Mouse (Mus musculus) hematopoietic stem cell, adult 5-6 weeks (primary cell): Measurements from ENCODE around the gene Gm45021. TPM values are rescaled to one million over a fixed set of nuclear protein-coding genes. Genes with fewer than 3 reads are reported as not detected.
"Not testable (repeated sequence)": the region's sequence is repeated elsewhere in the genome, so short reads cannot be mapped to it uniquely, and the experiment has no call there.

ENCODE experiments used
- ATAC-seq, 2 experiments: fragments of 125-278 bp in 1 of 2; replicated peaks in 1 of 2; 2 replicates each; pipeline ENCODE4 v1.8.0; 2016 to 2017; ENCODE audit warnings: inconsistent platforms in 2 of 2, mild to moderate bottlenecking in 2 of 2, moderate number of reproducible peaks in 2 of 2, low read depth in 1 of 2, moderate TSS enrichment in 1 of 2; ENCODE audit not compliant: low FRiP score in 2 of 2, poor library complexity in 2 of 2, severe bottlenecking in 2 of 2, insufficient read depth in 1 of 2, low TSS enrichment in 1 of 2
- total RNA-seq: library from RNA; stranded (forward); fragments of 172-1452, 232-1000 nt; gene quantifications from 2 replicates; pipeline ENCODE4 v1.2.3, GENCODE M21; 2017

The Gm45021 gene
- total RNA-seq, 1 experiment from 2014 or later = not detected

DNA sequence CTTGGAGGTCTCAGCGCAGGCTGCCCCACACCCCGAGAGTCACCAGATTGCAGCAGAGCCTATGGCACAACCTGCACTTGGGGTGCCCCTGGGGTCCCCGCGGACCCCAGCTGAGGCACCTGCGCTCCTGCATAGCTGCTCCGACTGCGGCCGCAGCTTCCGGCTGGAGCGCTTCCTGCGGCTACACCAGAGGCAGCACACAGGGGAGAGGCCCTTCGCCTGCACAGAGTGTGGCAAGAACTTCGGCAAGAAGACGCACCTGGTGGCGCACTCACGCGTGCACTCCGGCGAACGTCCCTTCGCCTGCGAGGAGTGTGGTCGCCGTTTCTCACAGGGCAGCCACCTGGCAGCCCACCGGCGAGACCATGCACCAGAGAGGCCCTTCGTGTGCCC lies 7.8 kb downstream of the Gm45021 start:
- no peak for ATAC-seq

DNA sequence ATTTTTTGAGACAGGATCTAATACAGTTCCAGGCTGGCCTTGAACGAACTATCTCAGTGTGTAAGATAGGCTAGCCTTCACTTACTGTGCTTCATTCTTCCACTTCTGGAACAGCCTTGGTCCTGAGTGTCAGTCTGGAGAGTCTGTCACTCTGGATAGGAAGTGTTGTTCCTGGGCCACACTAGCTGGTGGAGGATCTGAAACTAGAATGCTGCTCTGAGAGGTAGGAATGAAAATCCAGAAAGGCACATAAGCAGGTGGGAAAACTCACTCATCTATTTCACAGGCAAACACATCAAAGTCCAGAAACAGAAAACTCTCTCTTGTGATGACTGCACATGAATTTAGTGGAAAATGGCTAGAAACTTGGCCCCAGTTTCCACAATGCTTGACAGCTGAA lies 11.2 kb downstream of the Gm45021 start:
- ATAC-seq = no peak

DNA sequence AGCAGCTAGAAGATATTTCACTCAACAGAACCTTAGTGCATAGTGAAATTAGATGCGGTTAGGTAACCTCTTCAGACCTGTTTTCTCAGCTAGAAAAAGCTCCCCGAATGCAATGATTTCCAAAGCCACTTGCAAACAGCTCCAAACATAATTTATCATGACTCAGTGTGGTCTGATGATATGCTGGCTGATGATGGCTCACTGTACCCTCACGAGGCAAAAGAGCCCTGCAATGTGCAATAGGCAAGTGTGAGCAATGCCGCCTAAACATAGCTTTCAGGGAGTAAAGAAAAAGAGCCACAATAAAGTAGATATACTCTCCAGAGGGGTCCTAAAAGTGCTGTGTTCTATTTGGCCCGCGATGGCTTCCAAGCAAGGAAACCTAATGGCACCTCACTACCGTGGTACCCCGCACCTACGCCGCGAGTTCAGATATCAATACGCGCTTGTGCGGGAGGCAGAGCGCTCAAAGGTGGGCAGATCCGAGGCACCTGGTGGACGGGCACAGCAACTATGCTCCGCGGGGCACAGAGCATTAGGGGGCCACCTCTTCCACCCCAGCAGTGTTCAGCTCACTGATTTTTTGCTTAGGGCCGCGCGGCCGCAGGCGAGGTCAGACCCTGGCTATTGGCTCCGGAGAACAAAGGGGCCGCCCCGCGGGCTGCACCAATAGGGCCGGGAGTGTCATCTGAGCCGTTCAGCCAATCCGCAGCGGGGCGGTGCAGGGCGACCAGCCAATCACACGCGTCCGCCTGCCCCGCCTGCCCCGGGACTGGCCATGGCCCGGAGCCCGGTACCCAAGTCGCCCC lies 12.1 kb downstream of the Gm45021 start, which contains the start of gene Zfp775:
TSS of gene Zfp775 (plus strand) at position 793 of the 809 bp plus-strand sequence.
- peak; percentile 97 to 100 for ATAC-seq

DNA sequence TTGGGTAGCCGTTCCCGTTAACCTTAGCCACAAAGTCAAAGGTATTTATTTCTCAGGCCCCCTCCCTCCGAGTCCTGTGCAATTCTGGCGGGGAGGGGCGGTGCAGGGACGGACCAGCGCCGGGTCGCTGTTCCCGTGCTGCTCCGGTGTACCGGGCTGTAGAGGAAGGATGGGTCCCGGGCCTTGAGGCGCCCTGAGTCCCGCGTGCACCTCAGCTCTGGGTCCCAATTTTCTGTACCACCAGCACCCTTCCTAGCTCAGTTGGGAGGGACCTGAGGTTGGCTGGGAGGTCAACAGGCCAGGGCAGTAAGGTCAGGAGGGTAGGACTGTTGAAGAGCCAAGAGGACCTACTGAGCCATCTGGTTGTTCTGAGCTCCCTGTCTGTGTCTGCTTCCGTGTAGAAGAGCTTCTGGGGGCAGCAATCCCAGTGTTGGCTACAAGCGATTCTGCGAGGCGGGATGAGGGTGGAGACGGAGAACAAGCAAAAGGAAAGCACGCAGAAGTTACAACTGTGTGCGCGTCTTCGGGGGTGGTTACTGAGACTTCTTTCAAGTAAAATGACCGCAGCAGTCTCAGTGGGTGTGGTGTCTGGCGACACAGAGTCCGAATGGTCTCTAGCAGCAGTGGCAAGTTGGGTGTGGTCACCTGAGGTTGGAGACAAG lies 12.8 kb downstream of the Gm45021 start:
- peak; percentile 12 to 59; a peak in 2 of 4 replicates for ATAC-seq

DNA sequence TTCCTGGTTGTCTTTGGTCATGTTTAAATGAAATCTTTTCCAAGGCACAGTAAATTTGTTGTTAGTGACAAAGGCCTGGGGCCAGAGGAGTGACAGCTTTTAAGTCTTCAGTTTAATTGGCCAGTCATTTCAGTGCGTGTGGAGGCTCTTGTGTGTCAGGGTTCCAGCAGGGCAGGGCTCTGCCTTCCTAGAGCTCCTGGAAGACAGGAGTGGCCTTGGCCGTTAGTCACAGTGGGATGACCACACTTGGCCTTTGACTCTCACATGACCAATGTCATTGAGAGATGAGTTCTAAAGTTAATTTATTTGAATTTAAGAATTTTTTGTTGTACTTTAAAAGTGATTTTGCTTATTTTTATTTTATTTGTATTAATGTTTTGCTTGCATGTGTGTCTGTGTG lies 18.7 kb downstream of the Gm45021 start:
- no peak for ATAC-seq

DNA sequence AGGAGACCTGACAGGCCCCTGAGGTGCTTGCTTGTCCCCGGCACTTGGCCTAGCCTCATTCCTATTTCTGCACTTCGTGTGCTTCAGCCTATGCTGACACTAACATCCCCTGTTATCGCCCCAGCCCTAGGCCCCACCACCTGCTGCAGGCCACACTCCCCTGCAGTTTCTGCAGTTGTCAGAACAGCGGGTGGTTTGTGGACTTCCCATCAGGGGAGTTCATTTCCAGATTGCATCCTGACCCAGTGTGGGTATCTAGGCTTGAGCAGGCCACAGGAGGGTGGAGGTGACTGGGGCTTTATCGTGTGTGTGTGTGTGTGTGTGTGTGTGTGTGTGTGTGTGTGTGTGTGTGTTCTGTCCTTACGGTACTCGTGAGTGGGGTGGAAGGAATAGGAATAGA lies 20.1 kb downstream of the Gm45021 start:
- ATAC-seq = peak in 1 of 2 experiments; percentile 14; a peak in 1 of 4 replicates

DNA sequence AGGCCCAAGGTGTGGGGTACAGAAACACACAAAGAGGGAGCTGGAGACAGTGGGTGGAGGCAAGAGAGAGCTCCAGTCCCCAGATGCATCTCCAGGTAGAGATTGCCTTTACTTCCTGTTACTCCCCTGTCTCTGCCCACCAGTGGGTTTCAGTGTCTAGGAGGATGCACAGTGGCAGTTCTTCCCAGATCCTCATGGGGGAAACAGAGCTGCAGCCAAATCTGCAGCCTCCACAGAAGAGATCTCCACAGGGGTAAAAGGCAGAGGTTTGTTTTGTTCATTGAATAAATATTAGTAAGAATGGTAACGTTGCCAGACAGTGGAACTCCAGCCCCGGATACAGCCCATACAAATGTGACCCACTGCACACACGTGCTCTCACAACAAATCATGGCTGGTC lies 21.2 kb downstream of the Gm45021 start:
- ATAC-seq = no peak

DNA sequence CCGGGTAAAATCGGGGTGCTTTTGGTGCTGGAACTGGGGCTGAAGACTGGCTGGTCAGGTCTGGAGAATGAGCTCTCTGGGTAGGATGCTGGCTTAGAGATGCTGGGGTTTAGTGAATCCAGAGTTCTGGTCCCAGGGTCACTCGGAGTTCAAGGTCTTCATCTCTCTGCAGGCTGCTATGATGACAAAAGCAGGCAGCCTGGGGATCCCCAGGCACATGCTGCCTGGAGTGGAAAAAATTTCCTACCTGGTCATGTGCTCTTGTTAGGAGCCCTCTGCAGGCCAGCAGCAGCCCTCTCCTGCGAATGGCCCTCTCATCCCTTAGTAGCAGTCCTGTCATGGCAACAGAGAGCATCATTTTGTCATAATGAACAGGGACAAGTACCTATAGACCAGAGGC lies 24.1 kb downstream of the Gm45021 start:
- no peak for ATAC-seq

DNA sequence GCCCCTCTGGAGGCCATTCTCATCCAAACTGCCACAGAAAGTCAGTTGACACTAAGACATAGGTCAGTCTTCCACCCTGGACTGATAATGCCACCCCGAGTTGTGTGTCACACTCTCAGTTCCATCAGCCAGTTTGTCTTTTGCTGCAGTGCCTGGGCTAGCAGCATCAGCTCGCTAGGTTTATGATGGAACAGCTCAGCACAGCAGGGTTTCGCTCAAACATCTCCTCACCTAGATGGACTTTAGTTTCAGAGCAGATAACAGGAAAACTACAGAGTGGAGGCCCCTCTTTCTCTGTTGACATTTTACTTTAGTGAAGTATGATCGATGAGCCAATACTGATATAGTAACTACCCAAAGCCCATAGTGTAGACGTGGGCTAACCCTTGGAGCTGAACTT lies 25.3 kb downstream of the Gm45021 start:
- no peak for ATAC-seq

DNA sequence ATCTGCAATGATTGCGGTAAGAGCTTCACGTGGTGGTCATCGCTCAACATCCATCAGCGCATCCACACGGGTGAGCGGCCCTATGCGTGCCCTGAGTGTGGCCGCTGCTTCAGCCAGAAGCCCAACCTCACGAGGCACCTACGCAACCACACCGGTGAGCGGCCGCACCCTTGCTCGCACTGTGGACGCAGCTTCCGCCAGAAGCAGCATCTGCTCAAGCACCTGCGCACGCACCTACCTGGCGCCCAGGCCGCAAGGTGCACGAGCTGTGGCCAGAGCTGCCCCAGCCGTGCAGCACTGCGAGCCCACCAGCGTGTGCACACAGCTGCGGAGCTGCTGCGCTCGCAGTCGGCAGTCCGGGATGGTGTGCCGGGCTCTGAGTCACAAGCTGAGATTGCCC lies 30.6 kb downstream of the Gm45021 start:
- no peak for ATAC-seq

DNA sequence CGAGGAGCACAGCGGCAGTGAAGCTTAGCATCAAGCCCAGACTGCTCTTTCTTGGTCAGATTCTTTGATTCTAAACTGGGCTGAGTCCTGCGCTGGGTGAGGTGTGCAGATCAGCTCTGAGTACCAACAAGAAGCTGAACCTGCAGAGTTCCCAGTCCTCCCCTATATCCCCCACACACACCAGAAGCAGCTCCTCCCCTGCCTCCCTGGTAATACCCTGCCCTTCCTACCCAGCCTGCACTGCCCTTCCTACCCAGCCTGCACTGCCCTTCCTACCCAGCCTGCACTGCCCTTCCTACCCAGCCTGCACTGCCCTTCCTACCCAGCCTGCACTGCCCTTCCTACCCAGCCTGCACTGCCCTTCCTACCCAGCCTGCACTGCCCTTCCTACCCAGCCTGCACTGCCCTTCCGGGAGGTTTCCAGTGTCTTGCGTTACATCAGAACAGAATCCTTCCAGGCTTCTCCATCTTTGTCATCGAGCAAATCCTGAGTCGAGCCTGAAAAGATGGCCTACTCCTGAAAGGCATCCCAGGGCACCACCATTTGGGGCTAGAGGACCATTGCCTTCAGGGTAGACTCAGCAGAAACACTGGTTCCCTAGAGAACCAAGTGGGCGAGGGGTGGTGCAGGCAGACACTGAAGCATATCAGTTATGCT lies 32.9 kb downstream of the Gm45021 start:
- not testable (repeated sequence) for ATAC-seq

DNA sequence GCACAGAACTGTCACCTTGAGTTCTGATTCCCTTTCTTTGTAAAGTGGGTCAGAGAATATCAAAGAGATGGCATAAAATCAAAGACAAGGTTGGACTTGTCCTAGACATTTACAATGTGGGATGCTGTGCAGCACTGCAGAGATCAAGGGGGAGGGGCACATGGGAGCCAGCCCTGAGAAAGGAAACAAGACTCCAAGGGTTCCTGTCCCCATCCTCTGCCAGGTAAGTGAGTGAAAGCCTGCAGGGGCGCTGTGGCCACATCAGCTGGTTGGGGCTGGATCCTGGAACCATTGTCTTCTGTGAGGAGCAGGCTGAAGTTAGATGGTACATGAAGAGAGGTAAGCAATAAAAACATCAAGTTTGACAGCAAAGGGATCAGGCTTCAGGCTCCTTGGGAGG lies 34.0 kb downstream of the Gm45021 start:
- no peak for ATAC-seq

DNA sequence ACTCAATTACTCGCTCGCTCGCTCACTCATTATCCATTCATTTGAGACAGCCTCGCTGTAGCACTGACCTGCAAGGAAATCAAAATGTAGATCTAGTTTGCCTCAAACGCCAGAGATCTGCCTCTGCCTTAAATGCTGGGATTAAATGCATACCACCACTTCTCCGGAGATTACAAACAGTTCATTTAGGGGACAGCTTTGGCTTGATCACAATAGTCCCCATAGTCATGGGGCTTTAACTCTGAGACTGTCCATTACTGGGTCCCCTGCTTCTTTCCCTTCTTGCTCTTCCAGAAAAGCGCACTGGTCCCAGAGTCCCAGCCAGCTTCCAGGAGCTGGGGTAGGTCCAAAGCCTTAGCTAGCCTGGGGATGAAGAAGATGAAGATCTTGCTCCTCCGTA lies 37.1 kb downstream of the Gm45021 start, which contains the start of gene AI854703:
TSS of gene AI854703 (plus strand) at position 301 of the 400 bp plus-strand sequence.
- no peak for ATAC-seq

DNA sequence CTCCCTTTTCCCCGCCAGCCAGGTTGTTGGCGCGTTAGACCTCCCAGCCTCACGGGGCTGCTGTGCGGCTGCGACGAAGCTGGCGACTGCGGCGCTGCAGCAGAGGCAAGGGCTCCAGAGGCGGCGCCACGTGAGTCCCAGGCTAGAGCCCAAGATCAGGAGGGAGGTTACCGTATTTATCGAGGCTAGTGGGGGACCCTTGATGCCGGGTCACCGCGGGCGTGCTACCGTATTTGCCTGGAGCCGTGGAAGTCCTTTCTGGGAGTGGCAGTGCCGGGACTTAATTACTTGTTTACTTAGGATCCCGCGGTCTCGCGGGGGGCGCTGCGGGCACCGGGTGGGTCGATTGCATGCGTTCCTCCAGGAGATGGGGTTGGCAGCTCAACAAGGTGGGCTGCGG lies 37.6 kb downstream of the Gm45021 start:
- peak; percentile 50 to 54; a peak in 3 of 4 replicates for ATAC-seq

DNA sequence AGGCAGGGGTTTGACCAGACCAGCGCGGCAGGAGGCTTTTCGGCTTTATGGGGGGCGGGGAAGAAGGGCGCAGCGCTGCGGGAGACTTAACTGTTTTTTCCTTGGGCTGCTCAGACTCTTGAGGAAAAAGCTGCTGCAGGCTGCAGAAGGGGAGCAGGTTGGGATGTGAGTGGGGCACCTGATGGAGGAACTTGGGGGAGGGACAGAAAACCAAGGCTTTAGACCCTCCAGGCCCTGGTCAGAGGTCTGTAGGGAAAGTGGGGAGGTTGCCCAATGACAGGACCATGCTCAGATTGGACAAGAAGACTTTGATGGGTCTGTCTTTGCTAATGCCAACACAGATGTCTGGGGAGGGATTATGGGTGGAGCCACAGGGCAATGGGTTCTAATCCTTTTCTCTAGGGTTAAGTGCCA lies 38.1 kb downstream of the Gm45021 start:
- ATAC-seq = no peak

DNA sequence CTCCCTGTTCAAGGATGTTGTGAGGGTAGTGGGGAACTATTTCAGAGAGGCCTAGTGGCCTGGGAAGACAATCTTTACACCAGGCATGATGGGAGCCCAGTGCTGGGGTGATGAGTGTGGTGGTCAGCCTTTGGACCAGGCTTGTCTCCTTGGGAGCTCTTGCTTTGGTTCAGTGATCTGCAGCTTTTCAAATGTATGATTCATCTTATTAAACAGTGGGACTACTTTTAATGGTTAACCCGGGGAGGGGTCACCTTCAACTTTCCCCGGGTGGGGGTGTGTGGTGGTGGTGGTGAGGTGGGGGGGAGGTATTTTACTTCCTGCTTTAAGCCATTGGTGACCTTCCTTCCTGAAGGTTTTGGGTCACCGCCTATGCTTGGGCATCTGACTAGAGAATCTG lies 39.0 kb downstream of the Gm45021 start:
- ATAC-seq = no peak

DNA sequence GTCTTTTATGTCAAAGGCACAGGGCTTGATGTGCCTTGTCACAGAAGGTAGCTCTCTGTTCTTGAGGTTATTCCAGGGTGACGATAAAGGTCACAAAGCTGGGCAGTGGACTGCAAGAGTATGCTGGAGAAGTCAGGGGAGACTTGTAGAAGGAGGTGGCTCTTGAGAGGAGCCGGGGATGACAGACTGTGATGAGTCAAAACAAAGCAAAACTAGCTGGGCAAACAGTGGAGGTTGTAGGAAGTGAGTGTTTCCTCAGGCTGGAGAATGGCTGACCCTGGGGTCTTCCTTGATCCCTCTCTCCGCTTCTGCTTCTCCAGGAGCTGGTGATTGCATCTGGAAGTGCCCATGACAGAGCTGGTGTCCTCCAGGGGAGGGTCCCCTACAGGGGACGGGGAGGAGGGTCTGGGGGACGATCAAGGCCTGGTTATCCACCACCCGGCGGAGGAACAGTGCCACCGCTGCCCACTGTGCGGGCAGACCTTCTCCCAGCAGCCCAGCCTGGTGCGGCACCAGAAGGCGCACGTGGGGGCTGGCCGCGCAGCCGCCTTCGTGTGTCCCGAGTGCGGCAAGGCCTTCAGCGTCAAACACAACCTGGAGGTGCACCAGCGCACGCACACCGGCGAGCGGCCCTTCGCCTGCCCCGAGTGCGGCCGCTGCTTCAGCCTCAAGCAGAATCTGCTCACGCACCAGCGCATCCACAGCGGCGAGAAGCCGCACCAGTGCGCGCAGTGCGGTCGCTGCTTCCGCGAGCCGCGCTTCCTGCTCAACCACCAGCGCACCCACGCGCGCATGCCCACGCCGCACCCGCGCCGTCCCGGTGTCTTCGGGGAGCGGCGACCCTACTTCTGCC lies 39.6 kb downstream of the Gm45021 start:
- ATAC-seq = peak in 1 of 2 experiments; percentile 31; a peak in 2 of 4 replicates
